Mouse (Mus musculus) gonadal fat pad, adult 2 months (tissue): ENCODE results near the gene Cnbd2. TPM values are rescaled to one million over a fixed set of nuclear protein-coding genes. Genes with fewer than 3 reads are reported as not detected.

Experiments used
- DNase-seq: peaks from one replicate; pipeline ENCODE4 v3.0.0-alpha.2; 2012; ENCODE audit warnings: low read depth
- polyA plus RNA-seq: library from polyadenylated mRNA; depleted of rRNA; stranded (reverse); fragments of >200 nt; gene quantifications from 2 replicates; pipeline ENCODE4 v1.2.3, GENCODE M21; 2012; rRNA removed

Gene Cnbd2
- 1.3 and 2.1 TPM in 2 replicates for polyA plus RNA-seq

- no peak for DNase-seq
Observed at GRCm38 (mm10) chr2:156312297-156312897, at the start of gene Cnbd2, which contains the start of gene Scand1. Gene Cnbd2 (plus strand): TSS chr2:156312299. Gene Scand1 (minus strand): TSS chr2:156312704.

DNA sequence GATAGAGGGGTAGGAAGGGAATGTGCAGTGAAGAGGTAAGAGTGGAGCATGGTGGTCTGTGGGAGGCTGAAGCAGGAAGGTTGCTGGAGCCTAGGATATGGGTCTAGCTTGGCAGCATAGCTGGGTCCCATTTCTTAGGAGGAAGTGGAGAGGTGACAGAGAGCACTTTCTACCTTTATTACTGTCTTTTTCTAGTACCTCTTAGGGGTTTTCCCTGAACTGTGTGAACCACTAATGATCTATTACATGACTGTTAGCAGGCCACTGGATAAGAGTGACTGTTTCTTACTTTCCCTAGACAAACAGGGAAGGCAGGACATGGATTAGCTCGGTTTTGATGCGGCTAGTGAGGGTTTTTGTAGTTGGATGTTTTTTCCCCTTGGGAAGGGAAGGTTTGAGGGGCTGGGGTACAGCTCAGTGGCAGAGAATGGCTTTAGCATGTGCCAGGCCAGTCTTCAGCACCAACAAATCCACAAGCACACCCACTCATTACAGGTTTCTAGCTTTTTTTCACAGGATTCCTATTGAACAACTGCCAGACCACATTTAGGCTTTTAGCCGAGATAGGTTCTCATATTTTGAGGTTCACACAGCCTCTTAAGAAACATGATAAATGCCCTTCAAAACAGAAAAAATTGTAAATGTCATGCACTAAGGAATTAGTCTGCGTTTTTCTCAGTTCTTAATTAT is 48.8 kb upstream of the Cnbd2 start:
- DNase-seq: no peak

DNA sequence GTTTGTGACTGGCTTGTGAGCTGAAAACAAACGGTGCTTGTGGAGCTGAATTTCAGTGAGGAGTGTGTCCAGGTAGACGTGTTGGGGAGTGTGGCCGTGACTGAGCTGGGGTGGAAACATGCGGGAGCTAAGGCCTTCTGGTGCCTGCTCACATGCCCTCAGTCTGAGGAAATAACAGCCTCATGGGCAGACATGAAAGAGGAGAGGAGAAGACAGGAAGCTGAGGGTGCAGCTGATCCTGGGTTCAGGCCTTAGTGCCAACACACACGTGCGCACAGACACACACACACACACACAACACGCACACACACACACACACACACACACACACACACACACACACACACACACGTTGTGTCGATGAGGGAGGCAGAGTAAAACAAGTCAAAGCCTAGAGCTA is 44.5 kb upstream of the Cnbd2 start:
- DNase-seq: no peak

- DNase-seq: no peak
Observed at GRCm38 (mm10) chr2:156272553-156272952, 39.5 kb upstream of the Cnbd2 start.

- peak; percentile 50 for DNase-seq
Observed at GRCm38 (mm10) chr2:156278226-156279017, 33.7 kb upstream of the Cnbd2 start.

DNA sequence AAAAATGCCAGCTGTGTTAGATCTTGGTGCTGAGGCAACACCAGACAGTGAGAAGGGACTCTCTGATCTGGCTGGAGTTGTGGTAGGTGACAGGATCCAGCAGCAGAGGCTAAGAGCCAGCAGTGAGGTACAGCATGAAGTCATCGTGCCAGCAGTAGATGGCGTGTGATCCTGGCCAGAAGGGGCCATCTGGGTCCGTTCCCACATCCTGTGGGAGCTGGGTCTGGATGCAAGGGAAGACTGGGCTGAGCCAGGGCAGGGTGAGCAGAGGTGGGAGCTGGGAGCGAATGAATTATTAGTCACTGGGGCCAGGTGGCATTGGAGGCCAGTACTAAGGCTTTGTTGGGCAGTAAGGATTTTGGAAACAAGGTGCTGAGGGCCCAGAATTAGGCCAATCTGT is 30.9 kb upstream of the Cnbd2 start:
- no peak for DNase-seq

DNA sequence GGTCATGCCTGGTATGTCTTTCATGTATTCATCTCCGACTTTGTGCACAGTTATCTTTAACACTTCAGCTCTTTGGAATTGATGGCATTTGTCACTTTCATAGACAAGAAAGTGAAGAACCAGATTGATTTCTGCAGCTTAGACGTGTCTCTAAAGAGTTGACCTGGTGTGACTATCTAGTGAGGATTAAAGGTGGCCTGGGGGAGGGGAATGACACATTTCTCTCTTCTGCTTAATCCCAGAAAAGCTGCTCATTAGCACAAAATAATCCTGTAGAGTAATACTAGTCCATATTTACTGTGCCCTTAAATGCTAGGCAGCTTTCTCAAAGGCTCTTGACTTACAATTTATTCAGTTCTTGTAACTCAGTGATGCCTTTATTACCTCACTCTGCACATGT is 26.9 kb upstream of the Cnbd2 start:
- DNase-seq: no peak

DNA sequence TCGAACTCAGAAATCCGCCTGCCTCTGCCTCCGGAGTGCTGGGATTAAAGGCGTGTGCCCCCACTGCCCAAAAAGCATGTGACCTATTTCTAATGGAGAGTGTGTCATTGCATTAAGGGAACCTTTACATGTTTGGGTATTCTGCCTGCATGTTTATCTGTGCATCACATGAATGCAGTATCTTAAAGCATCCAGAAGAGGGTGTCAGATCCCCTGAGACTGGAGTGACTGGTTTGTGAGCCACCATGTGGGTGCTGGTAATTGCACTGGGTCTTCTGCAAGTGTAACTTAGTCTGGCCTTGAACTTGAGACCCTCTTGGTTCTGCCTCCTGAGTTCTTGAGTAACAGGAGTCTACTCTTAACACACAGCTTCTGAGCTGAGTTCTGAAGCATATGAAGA is 25.4 kb upstream of the Cnbd2 start:
- DNase-seq: no peak

- no peak for DNase-seq
Observed at GRCm38 (mm10) chr2:156288222-156288621, 23.9 kb upstream of the Cnbd2 start.

DNA sequence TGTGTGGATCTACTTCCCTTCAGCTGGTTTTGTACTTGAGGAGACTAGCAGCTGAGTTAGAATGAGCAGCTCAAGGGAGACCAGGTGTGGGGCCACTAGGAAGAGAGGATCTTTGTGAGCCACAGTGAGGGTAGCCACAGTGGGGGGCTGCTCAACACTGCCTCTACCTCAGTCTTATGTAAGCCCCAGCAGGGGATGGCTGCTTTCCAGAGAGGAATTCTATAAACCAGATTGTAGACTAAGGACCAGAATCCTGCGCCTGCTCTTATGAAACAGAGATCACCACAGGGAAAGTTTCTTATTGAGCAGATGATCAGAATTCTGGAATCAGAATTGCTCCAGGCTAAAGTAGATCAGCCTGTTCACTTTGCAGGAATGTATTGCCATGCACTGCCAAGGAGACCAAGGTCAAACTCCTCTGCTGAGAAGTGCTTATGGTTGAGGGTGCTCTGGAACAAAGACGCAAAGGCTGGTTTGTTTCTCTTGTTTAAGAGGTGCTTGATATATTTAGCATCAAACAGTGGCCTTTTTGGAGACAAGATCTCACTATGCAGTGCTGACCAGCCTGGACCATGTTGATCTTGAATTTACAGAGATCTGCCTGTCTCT is 22.4 kb upstream of the Cnbd2 start:
- no peak for DNase-seq

GRCm38 (mm10) chr2:156291998-156292397 is 20.1 kb upstream of the Cnbd2 start:
- no peak for DNase-seq

GRCm38 (mm10) chr2:156295601-156296063 is 16.5 kb upstream of the Cnbd2 start:
- no peak for DNase-seq

GRCm38 (mm10) chr2:156296190-156296589 is 15.9 kb upstream of the Cnbd2 start:
- DNase-seq: no peak

DNA sequence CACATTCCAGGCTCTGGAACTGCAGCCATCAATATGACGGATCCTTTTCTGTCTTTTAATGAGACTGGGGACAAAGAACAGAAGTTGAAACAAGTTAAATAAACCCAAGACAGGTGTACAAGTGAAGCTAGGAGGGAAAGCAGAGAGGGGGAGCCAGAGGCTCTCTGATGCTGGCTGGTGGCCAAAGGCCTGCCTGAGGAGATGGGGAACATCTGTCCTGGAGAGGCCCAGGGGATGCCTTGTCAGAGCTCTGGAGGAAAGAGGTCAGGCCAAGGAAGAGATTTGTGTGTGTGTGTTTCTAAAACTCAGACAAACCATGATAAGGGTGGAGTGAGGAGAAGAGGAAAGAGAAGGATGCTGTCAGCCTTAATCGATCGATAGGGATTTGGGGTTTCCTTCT is 14.4 kb upstream of the Cnbd2 start:
- no peak for DNase-seq

DNA sequence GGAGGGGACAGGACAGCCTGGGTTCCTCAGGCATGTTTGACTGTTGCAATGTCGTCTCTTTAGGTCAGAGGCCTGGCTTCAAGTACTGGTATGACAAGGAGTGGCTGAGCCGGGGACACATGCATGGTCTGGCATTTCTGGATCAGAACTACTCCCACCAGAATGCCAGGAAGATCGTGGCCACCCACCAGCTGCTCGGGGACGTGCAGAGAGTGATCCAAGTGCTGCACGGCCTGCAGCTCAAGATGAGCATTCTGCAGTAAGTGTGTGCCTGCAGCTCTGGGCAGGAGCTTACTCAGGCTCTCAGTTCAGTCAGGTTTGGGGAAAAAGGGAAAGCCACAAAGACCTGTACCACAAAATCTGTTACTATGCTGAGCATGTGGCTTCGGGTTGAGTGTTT is 13.6 kb upstream of the Cnbd2 start:
- DNase-seq: no peak

- DNase-seq: no peak
Observed at GRCm38 (mm10) chr2:156302063-156302462, 10.0 kb upstream of the Cnbd2 start.

DNA sequence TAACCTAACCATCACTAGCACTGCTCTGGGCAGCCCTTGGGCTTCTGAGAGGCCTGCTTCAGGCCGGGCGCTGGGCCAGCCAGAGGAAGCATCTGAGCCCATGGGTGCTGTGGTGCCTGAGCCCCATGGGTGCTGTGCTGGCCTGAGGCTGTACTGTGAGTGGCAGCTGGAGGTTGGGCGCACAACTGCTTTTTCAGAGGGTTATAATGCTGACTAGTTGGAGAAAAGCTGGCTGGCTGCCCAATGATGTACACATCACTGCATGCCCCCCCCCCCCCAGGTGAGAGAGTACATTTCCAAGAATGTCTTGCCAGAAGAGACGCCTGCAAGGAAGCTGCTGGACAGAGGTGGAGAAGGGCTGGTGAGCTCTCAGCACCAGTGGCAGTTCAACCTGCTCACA is 7.7 kb upstream of the Cnbd2 start:
- DNase-seq: no peak

GRCm38 (mm10) chr2:156305818-156306217 is 6.3 kb upstream of the Cnbd2 start:
- DNase-seq: no peak

DNA sequence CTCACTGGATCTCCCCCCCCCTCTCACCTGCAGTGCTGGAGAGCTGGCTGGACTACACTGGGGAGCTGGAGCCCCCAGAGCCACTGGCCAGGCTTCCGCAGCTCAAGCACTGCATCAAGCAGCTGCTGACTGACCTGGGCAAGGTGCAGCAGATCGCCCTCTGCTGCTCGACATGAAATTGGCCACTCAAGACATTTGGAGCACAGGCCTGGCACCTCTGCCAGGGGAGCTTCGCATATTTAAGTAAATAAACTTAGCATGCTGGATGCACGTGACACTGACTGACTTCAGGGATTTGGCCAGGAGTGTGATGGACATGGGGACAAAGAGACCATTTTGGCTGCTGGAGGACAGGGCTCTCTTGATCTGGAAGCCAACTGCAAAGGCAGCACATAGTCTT is 4.8 kb upstream of the Cnbd2 start:
- no peak for DNase-seq

GRCm38 (mm10) chr2:156309948-156310347 is 2.2 kb upstream of the Cnbd2 start:
- DNase-seq: no peak

GRCm38 (mm10) chr2:156310455-156310854 is 1.6 kb upstream of the Cnbd2 start:
- DNase-seq: no peak

DNA sequence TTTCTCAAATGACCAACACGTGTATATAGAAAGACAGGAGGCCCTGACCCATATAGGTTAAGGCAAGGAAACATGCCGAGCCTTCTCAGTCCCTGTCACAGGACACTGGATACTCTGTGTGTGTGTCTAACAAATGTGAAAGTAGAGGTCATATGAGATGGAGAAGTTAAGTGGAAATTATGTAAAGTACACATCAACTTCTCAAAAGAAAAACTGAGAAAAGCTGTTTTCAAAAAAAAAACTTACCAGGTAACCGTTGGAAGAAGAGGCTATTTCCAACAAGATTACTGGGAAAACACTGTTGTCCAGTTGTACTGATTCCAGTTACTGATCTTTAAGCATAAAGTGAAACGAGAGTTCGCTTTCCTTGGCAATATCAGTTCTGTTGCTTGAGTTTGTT is 1.2 kb upstream of the Cnbd2 start:
- no peak for DNase-seq
